Mouse (Mus musculus): ENCODE measurements around the gene 4930467E23Rik.
"Not testable (repeated sequence)": the region's sequence is repeated elsewhere in the genome, so short reads cannot be mapped to it uniquely, and the experiment has no call there.

GRCm38 (mm10) chr8:19780212-19780611, 50.8 kb downstream of the 4930467E23Rik start:
- not testable (repeated sequence) for TF ChIP-seq CTCF (IDR thresholded peaks at IDR 0.05; ENCODE audit: extremely low read depth, insufficient read depth, insufficient read length, insufficient replicate concordance); POLR2A (IDR thresholded peaks at IDR 0.05; ENCODE audit: low read depth, low read length)

All from spleen, adult 2 months (tissue).